Mouse (Mus musculus) brain, embryonic 14.5 days (tissue): ENCODE results near the gene Ptprb.

ENCODE experiments used
- CTCF ChIP-seq: fragments of 200-500 bp; IDR thresholded peaks from 2 replicates; pipeline ENCODE4 v1.5.1; 2012; ENCODE audit warnings: inconsistent platforms, mild to moderate bottlenecking, moderate library complexity, borderline replicate concordance; ENCODE audit not compliant: insufficient read depth, insufficient read length; ENCODE audit errors: extremely low read depth
- POLR2A ChIP-seq: fragments of 200-500 bp; IDR thresholded peaks from 2 replicates; pipeline ENCODE4 v1.6.1; 2012; ENCODE audit warnings: mild to moderate bottlenecking, inconsistent platforms, borderline replicate concordance; ENCODE audit not compliant: poor library complexity, insufficient read depth, insufficient read length, severe bottlenecking; ENCODE audit errors: extremely low read depth

GRCm38 (mm10) chr10:116334120-116334519 lies 58.8 kb downstream of the Ptprb start:
- no peak for TF ChIP-seq CTCF
- TF ChIP-seq POLR2A = no peak
